Mouse (Mus musculus) myocyte (in vitro differentiated cells): ENCODE results near the gene Frs3.

Source experiments
- CEBPB ChIP-seq: IDR thresholded peaks from 2 replicates; pipeline ENCODE4 v1.6.1; 2011; ENCODE audit warnings: mild to moderate bottlenecking, moderate library complexity; ENCODE audit not compliant: poor library complexity, insufficient read depth, severe bottlenecking
- E2F4 ChIP-seq: IDR thresholded peaks from one replicate; pipeline ENCODE4 v1.6.1; 2011; ENCODE audit warnings: mild to moderate bottlenecking, control low read depth, moderate library complexity; ENCODE audit not compliant: insufficient read depth
- MAX ChIP-seq: IDR thresholded peaks from one replicate; pipeline ENCODE4 v1.6.1; 2011; ENCODE audit warnings: low read depth, mild to moderate bottlenecking, control low read depth
- MYOD1 ChIP-seq, 3 experiments: IDR thresholded peaks; one replicate each; pipeline ENCODE4 v1.6.1; 2011; ENCODE audit warnings: control low read depth in 2 of 3, low read depth in 2 of 3, mild to moderate bottlenecking in 2 of 3, moderate library complexity in 1 of 3; ENCODE audit not compliant: insufficient read length in 2 of 3, control insufficient read depth in 1 of 3
- MYOG ChIP-seq, 3 experiments: IDR thresholded peaks; one replicate each; pipeline ENCODE4 v1.6.1; 2011; ENCODE audit warnings: control low read depth in 2 of 3, low read depth in 2 of 3, mild to moderate bottlenecking in 2 of 3; ENCODE audit not compliant: insufficient read length in 2 of 3, control insufficient read depth in 1 of 3, insufficient read depth in 1 of 3
- POLR2A ChIP-seq: IDR thresholded peaks from one replicate; pipeline ENCODE4 v1.6.1; 2011; ENCODE audit warnings: low read depth, mild to moderate bottlenecking, control low read depth, moderate library complexity; ENCODE audit not compliant: insufficient read length
- POLR2AphosphoS2 ChIP-seq: IDR thresholded peaks from one replicate; pipeline ENCODE4 v1.6.1; 2011; ENCODE audit warnings: low read depth, control low read depth; ENCODE audit not compliant: insufficient read length
- REST ChIP-seq: IDR thresholded peaks from one replicate; pipeline ENCODE4 v1.6.1; 2011; ENCODE audit warnings: mild to moderate bottlenecking, control low read depth, moderate library complexity; ENCODE audit not compliant: insufficient read depth, insufficient read length
- SRF ChIP-seq: IDR thresholded peaks from one replicate; pipeline ENCODE4 v1.6.1; 2011; ENCODE audit warnings: low read depth; ENCODE audit not compliant: control insufficient read depth, insufficient read length
- TCF12 ChIP-seq: IDR thresholded peaks from one replicate; pipeline ENCODE4 v1.6.1; 2011; ENCODE audit warnings: mild to moderate bottlenecking, control low read depth; ENCODE audit not compliant: poor library complexity, insufficient read depth, severe bottlenecking
- USF1 ChIP-seq: IDR thresholded peaks from one replicate; pipeline ENCODE4 v1.6.1; 2011; ENCODE audit warnings: low read depth, mild to moderate bottlenecking, control low read depth, moderate library complexity

DNA sequence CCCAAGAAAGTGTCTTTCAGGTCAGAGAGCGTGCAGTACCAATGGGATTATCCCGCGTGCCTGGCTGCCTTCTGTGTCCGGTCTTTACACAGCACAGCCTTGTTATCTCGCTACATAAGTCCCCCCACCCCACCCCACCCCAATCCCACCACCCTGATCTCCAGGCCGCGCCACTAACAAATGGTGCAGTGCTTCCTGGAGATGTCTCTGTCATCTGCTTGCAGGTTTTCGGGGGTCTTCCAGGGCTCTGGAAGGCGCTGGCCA is 554 bp upstream of the Frs3 start, which contains the start of gene Tomm6:
- TF ChIP-seq TCF12 (no peak), E2F4 (no peak), POLR2A (no peak), POLR2AphosphoS2 (no peak), MAX (no peak), CEBPB (no peak), USF1 (no peak), MYOD1 (IDR thresholded peaks at IDR 0.05; ENCODE audit: control insufficient read depth in 1 of 3, insufficient read length in 2 of 3, low read depth in 2 of 3) (no peak), MYOG (IDR thresholded peaks at IDR 0.05; ENCODE audit: control insufficient read depth in 1 of 3, insufficient read depth in 1 of 3, insufficient read length in 2 of 3, low read depth in 2 of 3) (no peak), REST (no peak), SRF (no peak)
